Mouse (Mus musculus): ENCODE data around the gene Setd6. TPM values are rescaled to one million over a fixed set of nuclear protein-coding genes. Genes with fewer than 3 reads are reported as not detected.

The Setd6 gene
- polyA plus RNA-seq, 1 experiment, result 13.8 TPM

DNA sequence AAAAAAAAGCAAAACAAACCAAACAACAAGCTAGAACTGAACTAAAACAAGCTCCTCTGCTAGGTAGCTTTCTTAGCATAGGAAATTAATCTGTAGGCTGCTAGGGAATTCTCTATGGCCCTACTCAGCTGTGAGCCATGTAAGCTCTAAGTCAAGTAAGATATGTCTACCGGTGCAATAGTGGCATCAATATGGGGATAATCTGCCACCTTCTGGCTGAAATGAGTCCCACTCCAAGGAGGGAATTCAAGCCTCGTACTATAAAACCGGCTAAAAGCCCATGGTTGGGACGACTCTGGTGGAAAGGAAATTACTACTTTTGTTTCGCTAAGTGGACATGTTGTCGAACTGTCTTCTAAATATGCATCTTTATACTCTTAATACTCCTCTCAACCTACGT, 22.9 kb downstream of the Setd6 start:
- no peak for DNase-seq
- Histone ChIP-seq H3K4me1 (ENCODE audit: control insufficient read depth, insufficient read depth, low read length) (no peaks in the 10 kb centered on the region), H3K4me3 (replicated peaks; ENCODE audit: extremely low read depth, low read depth, low read length) (no peak overlapping the region)
- WGBS, result 70% methylated on average over 7 of the region's 7 CpGs
- TF ChIP-seq CTCF (IDR thresholded peaks at IDR 0.05; ENCODE audit: insufficient read depth, low read length) (no peak), POLR2A (IDR thresholded peaks at IDR 0.05; ENCODE audit: borderline replicate concordance, extremely low read depth, low read depth, low read length) (no peak)

GRCm38 (mm10) chr8:95741732-95742131, 26.1 kb downstream of the Setd6 start:
- 92% methylated on average over 7 of the region's 7 CpGs for WGBS
- H3K4me3 ChIP-seq (replicated peaks; ENCODE audit: extremely low read depth, low read depth, low read length), result no peak overlapping the region
- H3K4me1 ChIP-seq (ENCODE audit: control insufficient read depth, insufficient read depth, low read length), result no peaks in the 10 kb centered on the region
- no peak for DNase-seq
- TF ChIP-seq POLR2A (IDR thresholded peaks at IDR 0.05; ENCODE audit: borderline replicate concordance, extremely low read depth, low read depth, low read length) (no peak), CTCF (IDR thresholded peaks at IDR 0.05; ENCODE audit: insufficient read depth, low read length) (no peak)

DNA sequence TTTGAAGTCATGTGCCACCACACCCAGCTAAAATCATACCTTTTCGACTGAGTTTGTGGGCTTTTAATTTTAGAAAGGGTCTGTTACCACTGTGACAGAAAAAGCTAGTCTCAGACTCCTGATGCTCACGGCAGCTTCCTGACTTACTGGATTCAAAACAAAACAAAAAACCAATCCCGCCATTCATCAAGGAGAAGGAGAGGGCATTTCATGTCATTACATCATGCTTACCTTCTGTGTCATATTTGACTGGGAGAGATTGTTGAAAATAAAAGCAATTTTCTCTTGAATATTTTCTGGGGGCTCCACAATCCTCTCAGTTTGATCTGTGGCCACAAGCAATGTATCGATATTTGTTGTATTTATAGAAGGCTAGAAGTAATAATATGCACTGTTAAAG, 32.3 kb downstream of the Setd6 start:
- no peak overlapping the region for H3K4me3 ChIP-seq (replicated peaks; ENCODE audit: extremely low read depth, low read depth, low read length)
- TF ChIP-seq POLR2A (IDR thresholded peaks at IDR 0.05; ENCODE audit: borderline replicate concordance, extremely low read depth, low read depth, low read length), result no peak
- no peak for TF ChIP-seq CTCF (IDR thresholded peaks at IDR 0.05; ENCODE audit: insufficient read depth, low read length)
- no peaks in the 10 kb centered on the region for H3K4me1 ChIP-seq (ENCODE audit: control insufficient read depth, insufficient read depth, low read length)
- no peak for DNase-seq
- 89% methylated on average over 4 of the region's 4 CpGs for WGBS

DNA sequence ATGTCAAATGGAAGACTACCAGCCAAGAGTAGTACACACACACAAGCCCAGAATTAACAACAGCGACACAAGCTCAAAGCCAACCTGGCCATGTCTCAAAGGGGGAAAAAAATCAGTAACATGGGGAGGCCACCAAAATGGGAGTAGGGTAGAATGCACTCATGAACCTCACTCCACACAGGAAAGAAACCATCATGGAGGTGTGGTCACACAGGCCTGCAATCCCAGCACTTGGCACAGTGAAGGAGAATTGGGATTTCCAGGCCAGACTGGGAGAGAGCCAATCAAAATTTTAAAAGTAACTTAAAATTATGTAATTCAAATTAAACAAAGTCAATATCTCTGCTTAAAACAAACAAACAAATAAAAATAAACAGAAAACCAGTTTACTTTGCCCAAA, 36.2 kb downstream of the Setd6 start:
- no peaks in the 10 kb centered on the region for H3K4me1 ChIP-seq (ENCODE audit: control insufficient read depth, insufficient read depth, low read length)

GRCm38 (mm10) chr8:95760323-95760722, 44.6 kb downstream of the Setd6 start:
- no peak for TF ChIP-seq POLR2A (IDR thresholded peaks at IDR 0.05; ENCODE audit: borderline replicate concordance, extremely low read depth, low read depth, low read length)
- no peak for TF ChIP-seq CTCF (IDR thresholded peaks at IDR 0.05; ENCODE audit: insufficient read depth, low read length)
- 49% methylated on average over 6 of the region's 6 CpGs for WGBS
- Histone ChIP-seq H3K4me3 (replicated peaks; ENCODE audit: extremely low read depth, low read depth, low read length) (no peak overlapping the region), H3K4me1 (ENCODE audit: control insufficient read depth, insufficient read depth, low read length) (no peaks in the 10 kb centered on the region)
- DNase-seq, result no peak

More for the DNA sequence above, 36.2 kb downstream of the Setd6 start:
- DNase-seq, result no peak
- no peak overlapping the region for H3K4me3 ChIP-seq (replicated peaks; ENCODE audit: extremely low read depth, low read depth, low read length)
- WGBS, result 100% methylated on average over 1 of the region's 1 CpGs
- TF ChIP-seq POLR2A (IDR thresholded peaks at IDR 0.05; ENCODE audit: borderline replicate concordance, extremely low read depth, low read depth, low read length), result no peak
- TF ChIP-seq CTCF (IDR thresholded peaks at IDR 0.05; ENCODE audit: insufficient read depth, low read length), result no peak

GRCm38 (mm10) chr8:95764133-95764532, 48.5 kb downstream of the Setd6 start:
- Histone ChIP-seq H3K4me3 (replicated peaks; ENCODE audit: extremely low read depth, low read depth, low read length) (no peak overlapping the region), H3K4me1 (ENCODE audit: control insufficient read depth, insufficient read depth, low read length) (no peaks in the 10 kb centered on the region)
- DNase-seq, result no peak
- 82% methylated on average over 1 of the region's 1 CpGs for WGBS
- no peak for TF ChIP-seq POLR2A (IDR thresholded peaks at IDR 0.05; ENCODE audit: borderline replicate concordance, extremely low read depth, low read depth, low read length)
- TF ChIP-seq CTCF (IDR thresholded peaks at IDR 0.05; ENCODE audit: insufficient read depth, low read length), result no peak

Other genes starting within 250 kb of the Setd6 start
- gene Csnk2a2, start 225.8 kb upstream of the Setd6 start, polyA plus RNA-seq (2012; rRNA removed), result 13.2 and 21.7 TPM in 2 replicates
- 2.6 and 4.7 TPM in 2 replicates for gene Ccdc113, start 181.8 kb upstream of the Setd6 start, polyA plus RNA-seq (2012; rRNA removed)
- gene Prss54, start 139.5 kb upstream of the Setd6 start, polyA plus RNA-seq (2012; rRNA removed), result 0.10 TPM in 1 of 2 replicates, not detected in the other
- gene Gins3, start 82.4 kb upstream of the Setd6 start, polyA plus RNA-seq (2012; rRNA removed), result 0.91 and 1.3 TPM in 2 replicates
- gene Ndrg4, start 38.9 kb upstream of the Setd6 start, polyA plus RNA-seq (2012; rRNA removed), result 17.4 and 21.5 TPM in 2 replicates
- 63.1 and 94.5 TPM in 2 replicates for gene Cnot1, start 91.6 kb downstream of the Setd6 start, polyA plus RNA-seq (2012; rRNA removed)
- 30.0 and 33.3 TPM in 2 replicates for gene Sap18b, start 109.5 kb downstream of the Setd6 start, polyA plus RNA-seq (2012; rRNA removed)
- 21.8 and 26.3 TPM in 2 replicates for gene Slc38a7, start 137.7 kb downstream of the Setd6 start, polyA plus RNA-seq (2012; rRNA removed)
- gene Got2, start 172.7 kb downstream of the Setd6 start, polyA plus RNA-seq (2012; rRNA removed), result 51.4 and 70.8 TPM in 2 replicates